Mouse (Mus musculus) forebrain, embryonic 13.5 days (tissue): Measurements from ENCODE around the gene Ccdc189. TPM values are rescaled to one million over a fixed set of nuclear protein-coding genes. Genes with fewer than 3 reads are reported as not detected.

Experiments used
- ATAC-seq: fragments of 200-750 bp; cut with Nextera tagmentation; 2 replicates; pipeline ENCODE4 v1.8.0; 2017
- H3K27ac ChIP-seq: fragments of 300-500 bp; sonication (generic); 2 replicates; pipeline ENCODE4 v1.5.1; 2015; ENCODE audit warnings: inconsistent platforms, mild to moderate bottlenecking, moderate library complexity
- H3K27me3 ChIP-seq: fragments of 300-500 bp; sonication (generic); 2 replicates; pipeline ENCODE4 v1.6.1; 2015; ENCODE audit warnings: mild to moderate bottlenecking, inconsistent platforms
- H3K36me3 ChIP-seq: fragments of 300-500 bp; sonication (generic); 2 replicates; pipeline ENCODE4 v1.6.1; 2015; ENCODE audit warnings: mild to moderate bottlenecking, inconsistent platforms; ENCODE audit not compliant: poor library complexity, severe bottlenecking
- H3K4me1 ChIP-seq: fragments of 300-500 bp; sonication (generic); 2 replicates; pipeline ENCODE4 v1.6.1; 2015; ENCODE audit warnings: inconsistent platforms
- H3K4me2 ChIP-seq: fragments of 300-500 bp; sonication (generic); 2 replicates; pipeline ENCODE4 v1.6.1; 2015; ENCODE audit warnings: inconsistent platforms, mild to moderate bottlenecking, moderate library complexity
- H3K4me3 ChIP-seq: fragments of 300-500 bp; sonication (generic); 2 replicates; pipeline ENCODE4 v1.5.1; 2015; ENCODE audit warnings: mild to moderate bottlenecking, inconsistent platforms
- H3K9ac ChIP-seq: fragments of 300-500 bp; sonication (generic); 2 replicates; pipeline ENCODE4 v1.6.1; 2015; ENCODE audit warnings: mild to moderate bottlenecking, inconsistent platforms
- H3K9me3 ChIP-seq: fragments of 300-500 bp; sonication (generic); replicated peaks from 2 replicates; pipeline ENCODE4 v1.6.1; 2016; ENCODE audit warnings: inconsistent platforms
- WGBS: fragments of 180-500 bp; shearing (Covaris S2); methylation state at CpG from one replicate; pipeline ENCODE4 v1.1.7; 2015; 5-methylcytosine and 5-hydroxymethylcytosine counted together
- polyA plus RNA-seq: library from polyadenylated mRNA; unstranded; fragments of >200 nt; fragmentation: Nextera tagmentation; extraction: Ambion mirVana; gene quantifications from 2 replicates; pipeline ENCODE4 v1.2.1, GENCODE M21; 2015

The Ccdc189 gene
- polyA plus RNA-seq, 1 experiment from 2014 or later = 13.8 TPM

- Histone ChIP-seq H3K27ac (no peak overlapping the region), H3K4me3 (no peak overlapping the region), H3K4me1 (no peaks in the 10 kb centered on the region), H3K27me3 (no peaks in the 10 kb centered on the region), H3K36me3 (peaks cover 82% of the 10 kb centered on the region), H3K9me3 (no peaks in the 10 kb centered on the region), H3K4me2 (no peak overlapping the region), H3K9ac (no peak overlapping the region)
- WGBS = 97% methylated on average over 8 of the region's 8 CpGs
- no peak for ATAC-seq
Observed at GRCm38 (mm10) chr7:127551558-127551957, 36.8 kb downstream of the Ccdc189 start.

GRCm38 (mm10) chr7:127549116-127549835 is 39.1 kb downstream of the Ccdc189 start:
- Histone ChIP-seq H3K4me1 (no peaks in the 10 kb centered on the region), H3K36me3 (peaks cover 82% of the 10 kb centered on the region), H3K27me3 (no peaks in the 10 kb centered on the region), H3K4me2 (no peak overlapping the region), H3K9me3 (no peaks in the 10 kb centered on the region), H3K9ac (no peak overlapping the region), H3K27ac (no peak overlapping the region), H3K4me3 (no peak overlapping the region)
- WGBS = 86% methylated on average over 15 of the region's 15 CpGs
- ATAC-seq = no peak

GRCm38 (mm10) chr7:127541671-127542070 is 46.7 kb downstream of the Ccdc189 start:
- no peak overlapping the region for H3K4me2 ChIP-seq
- H3K27ac ChIP-seq = no peak overlapping the region
- H3K9me3 ChIP-seq = no peaks in the 10 kb centered on the region
- no peak overlapping the region for H3K9ac ChIP-seq
- 99% methylated on average over 3 of the region's 3 CpGs for WGBS
- ATAC-seq = no peak
- H3K4me1 ChIP-seq = no peaks in the 10 kb centered on the region
- peaks cover 95% of the 10 kb centered on the region for H3K36me3 ChIP-seq
- no peaks in the 10 kb centered on the region for H3K27me3 ChIP-seq
- no peak overlapping the region for H3K4me3 ChIP-seq

Other genes starting within 250 kb of the Ccdc189 start
- gene Zfp768, start 243.0 kb downstream of the Ccdc189 start, polyA plus RNA-seq = 11.8 and 12.6 TPM in 2 replicates
- 6.4 and 8.6 TPM in 2 replicates for gene Zfp747, start 212.5 kb downstream of the Ccdc189 start, polyA plus RNA-seq
- gene 9130019O22Rik, start 201.4 kb downstream of the Ccdc189 start, polyA plus RNA-seq = 5.3 and 5.5 TPM in 2 replicates
- gene E430018J23Rik, start 195.0 kb downstream of the Ccdc189 start, polyA plus RNA-seq = 6.0 and 7.2 TPM in 2 replicates
- 4.3 and 5.4 TPM in 2 replicates for gene Zfp764, start 181.8 kb downstream of the Ccdc189 start, polyA plus RNA-seq
- gene Zfp688, start 166.5 kb downstream of the Ccdc189 start, polyA plus RNA-seq = 30.3 and 36.2 TPM in 2 replicates
- gene Zfp689, start 139.4 kb downstream of the Ccdc189 start, polyA plus RNA-seq = 16.6 and 17.4 TPM in 2 replicates
- 49.6 and 51.0 TPM in 2 replicates for gene Prr14, start 129.0 kb downstream of the Ccdc189 start, polyA plus RNA-seq
- gene Fbrs, start 109.4 kb downstream of the Ccdc189 start, polyA plus RNA-seq = 11.2 and 11.9 TPM in 2 replicates
- 50.3 and 55.2 TPM in 2 replicates for gene Srcap, start 76.6 kb downstream of the Ccdc189 start, polyA plus RNA-seq
- 19.5 and 21.2 TPM in 2 replicates for gene Gm42715, start 69.0 kb downstream of the Ccdc189 start, polyA plus RNA-seq
- 5.0 and 5.7 TPM in 2 replicates for gene Tmem265, start 27.2 kb downstream of the Ccdc189 start, polyA plus RNA-seq
- 58.6 and 63.4 TPM in 2 replicates for gene Phkg2, start 15.3 kb downstream of the Ccdc189 start, polyA plus RNA-seq
- 43.1 and 51.9 TPM in 2 replicates for gene Rnf40, start 172 bp upstream of the Ccdc189 start, polyA plus RNA-seq
- 18.6 and 22.0 TPM in 2 replicates for gene Zfp629, start 27.2 kb upstream of the Ccdc189 start, polyA plus RNA-seq
- gene Bcl7c, start 120.3 kb upstream of the Ccdc189 start, polyA plus RNA-seq = 36.6 and 40.8 TPM in 2 replicates
- gene Ctf1, start 124.1 kb upstream of the Ccdc189 start, polyA plus RNA-seq = 3.8 and 4.4 TPM in 2 replicates
- gene Ctf2, start 143.6 kb upstream of the Ccdc189 start, polyA plus RNA-seq = 0.19 and 0.36 TPM in 2 replicates
- gene Fbxl19, start 155.9 kb upstream of the Ccdc189 start, polyA plus RNA-seq = 7.7 and 9.6 TPM in 2 replicates
- gene Orai3, start 181.2 kb upstream of the Ccdc189 start, polyA plus RNA-seq = 4.8 and 5.4 TPM in 2 replicates
- 20.0 and 21.5 TPM in 2 replicates for gene Setd1a, start 188.1 kb upstream of the Ccdc189 start, polyA plus RNA-seq
- not detected in 2 replicates for gene Gm49388, start 197.0 kb upstream of the Ccdc189 start, polyA plus RNA-seq
- 5.0 and 7.5 TPM in 2 replicates for gene Hsd3b7, start 212.0 kb upstream of the Ccdc189 start, polyA plus RNA-seq
- 20.5 and 25.6 TPM in 2 replicates for gene Stx4a, start 235.7 kb upstream of the Ccdc189 start, polyA plus RNA-seq
- 18.9 and 21.9 TPM in 2 replicates for gene Stx1b, start 236.0 kb upstream of the Ccdc189 start, polyA plus RNA-seq